Mouse (Mus musculus): ENCODE results near the gene Nudcd3. TPM values are rescaled to one million over a fixed set of nuclear protein-coding genes. Genes with fewer than 3 reads are reported as not detected.

Gene Nudcd3
- total and polyA plus RNA-seq, 3 experiments, result 33.3 to 50.5 TPM; not detected in 1

- Histone ChIP-seq H3K9me3 (replicated peaks; ENCODE audit: insufficient read depth, low read length) (no peaks in the 10 kb centered on the region), H3K4me3 (ENCODE audit: control insufficient read depth in 1 of 2, insufficient read depth in 1 of 2, low read depth in 2 of 2, low read length in 2 of 2) (no peak overlapping the region), H3K4me1 (ENCODE audit: control insufficient read depth in 1 of 2, insufficient read depth in 2 of 2, low read length in 2 of 2) (no peaks in the 10 kb centered on the region), H3K9ac (ENCODE audit: control insufficient read depth, low read depth, low read length, poor library complexity, severe bottlenecking) (no peak overlapping the region), H3K27me3 (ENCODE audit: control insufficient read depth in 1 of 2, insufficient read depth in 2 of 2, low read length in 2 of 2) (peaks cover 4 to 6% of the 10 kb centered on the region in 2 experiments), H3K79me2 (ENCODE audit: control insufficient read depth, insufficient read depth, low read length, poor library complexity) (no peaks in the 10 kb centered on the region), H3K36me3 (ENCODE audit: control insufficient read depth in 1 of 2, insufficient read depth in 2 of 2, low read length in 2 of 2) (no peaks in the 10 kb centered on the region), H3K27ac (ENCODE audit: control insufficient read depth, low read depth, low read length) (no peak overlapping the region)
- no peak for TF ChIP-seq BHLHE40 (IDR thresholded peaks at IDR 0.05; ENCODE audit: borderline replicate concordance, low read depth, low read length)
- peak; percentile 28; the same call in 1 of the 2 replicates for TF ChIP-seq USF1 (IDR thresholded peaks at IDR 0.05; ENCODE audit: low read depth, low read length)
- TF ChIP-seq TCF12 (IDR thresholded peaks at IDR 0.05; ENCODE audit: low read depth, low read length), result no peak
- TF ChIP-seq RAD21 (IDR thresholded peaks at IDR 0.05; ENCODE audit: low read depth, low read length), result no peak
- TF ChIP-seq EP300 (IDR thresholded peaks at IDR 0.05; ENCODE audit: low read depth in 1 of 2, low read length in 2 of 2), result no peak
- DNase-seq (ENCODE audit: low read depth, low spot score), result no peak
Measured at GRCm38 (mm10) chr11:6075618-6076066, 124.6 kb downstream of the Nudcd3 start.

- no peak overlapping the region for H3K4me3 ChIP-seq (ENCODE audit: control insufficient read depth in 1 of 2, insufficient read depth in 1 of 2, low read depth in 2 of 2, low read length in 2 of 2)
- no peak for TF ChIP-seq UBTF (IDR thresholded peaks at IDR 0.05; ENCODE audit: borderline replicate concordance, insufficient read depth, low read depth, low read length)
- no peak for TF ChIP-seq USF1 (IDR thresholded peaks at IDR 0.05; ENCODE audit: low read depth, low read length)
- no peak for TF ChIP-seq USF2 (IDR thresholded peaks at IDR 0.05; ENCODE audit: borderline replicate concordance in 1 of 2, insufficient read depth in 1 of 2, low read depth in 1 of 2, low read length in 2 of 2)
- no peak for TF ChIP-seq GABPA (IDR thresholded peaks at IDR 0.05; ENCODE audit: low read depth, low read length)
- TF ChIP-seq RCOR1 (IDR thresholded peaks at IDR 0.05; ENCODE audit: low read depth, low read length), result no peak
- TF ChIP-seq NRF1 (IDR thresholded peaks at IDR 0.05; ENCODE audit: insufficient read depth, low read depth, low read length, poor library complexity, severe bottlenecking), result no peak
- TF ChIP-seq TCF12 (IDR thresholded peaks at IDR 0.05; ENCODE audit: low read depth, low read length), result no peak
- TF ChIP-seq EP300 (IDR thresholded peaks at IDR 0.05; ENCODE audit: low read depth in 1 of 2, low read length in 2 of 2), result no peak
- TF ChIP-seq CTCF (IDR thresholded peaks at IDR 0.05 in 2 of 3, conservative IDR thresholded peaks at IDR 0.05 in 1 of 3; ENCODE audit: control insufficient read depth in 1 of 3, insufficient read depth in 1 of 3, low read depth in 2 of 3, low read length in 3 of 3, poor library complexity in 1 of 3, severe bottlenecking in 1 of 3), result no peak
- no peak for TF ChIP-seq POLR2AphosphoS5 (IDR thresholded peaks at IDR 0.05; ENCODE audit: borderline replicate concordance, low read depth, low read length)
- no peak overlapping the region for H3K9ac ChIP-seq (ENCODE audit: control insufficient read depth, low read depth, low read length, poor library complexity, severe bottlenecking)
- no peaks in the 10 kb centered on the region for H3K36me3 ChIP-seq (ENCODE audit: control insufficient read depth in 1 of 2, insufficient read depth in 2 of 2, low read length in 2 of 2)
- no peaks in the 10 kb centered on the region for H3K9me3 ChIP-seq (replicated peaks; ENCODE audit: insufficient read depth, low read length)
- no peak for DNase-seq (ENCODE audit: low read depth, low spot score)
- H3K79me2 ChIP-seq (ENCODE audit: control insufficient read depth, insufficient read depth, low read length, poor library complexity), result no peaks in the 10 kb centered on the region
- no peaks in the 10 kb centered on the region; a peak in 1 of 4 replicates for H3K27me3 ChIP-seq (ENCODE audit: control insufficient read depth in 1 of 2, insufficient read depth in 2 of 2, low read length in 2 of 2)
- no peak overlapping the region for H3K27ac ChIP-seq (ENCODE audit: control insufficient read depth, low read depth, low read length)
- no peaks in the 10 kb centered on the region for H3K4me1 ChIP-seq (ENCODE audit: control insufficient read depth in 1 of 2, insufficient read depth in 2 of 2, low read length in 2 of 2)
Measured at GRCm38 (mm10) chr11:6068181-6068957, 131.8 kb downstream of the Nudcd3 start.

Data from MEL (cell line).